Mouse (Mus musculus): ENCODE results near the gene Nox4.

GRCm38 (mm10) chr7:87413271-87413670, 167.4 kb downstream of the Nox4 start:
- no peak for TF ChIP-seq EP300 (IDR thresholded peaks at IDR 0.05; ENCODE audit: low read depth)
- TF ChIP-seq CTCF (IDR thresholded peaks at IDR 0.05; ENCODE audit: low read depth) = no peak
